Mouse (Mus musculus) liver, postnatal 0 days (tissue): Measurements from ENCODE around the gene Fras1. TPM values are rescaled to one million over a fixed set of nuclear protein-coding genes. Genes with fewer than 3 reads are reported as not detected.

Experiments
- ATAC-seq: fragments of 200-750 bp; cut with Nextera tagmentation; 2 replicates; pipeline ENCODE4 v1.8.0; 2017; ENCODE audit warnings: mild to moderate bottlenecking, moderate library complexity
- DNase-seq: peaks from one replicate; pipeline ENCODE4 v3.0.0-alpha.2; 2016
- H3K27ac ChIP-seq: fragments of 300-500 bp; sonication (generic); 2 replicates; pipeline ENCODE4 v1.5.1; 2014; ENCODE audit warnings: antibody characterized with exemption, moderate library complexity, mild to moderate bottlenecking, low read depth
- H3K27me3 ChIP-seq: fragments of 300-500 bp; sonication (generic); 2 replicates; pipeline ENCODE4 v1.6.1; 2014; ENCODE audit warnings: low read length, control low read depth, mixed read lengths; ENCODE audit not compliant: insufficient read depth
- H3K36me3 ChIP-seq: fragments of 300-500 bp; sonication (generic); replicated peaks from 2 replicates; pipeline ENCODE4 v1.6.1; 2014; ENCODE audit warnings: mild to moderate bottlenecking, control low read depth, low read length, moderate library complexity, mixed read lengths; ENCODE audit not compliant: insufficient read depth
- H3K4me1 ChIP-seq: fragments of 300-500 bp; sonication (generic); 2 replicates; pipeline ENCODE4 v1.6.1; 2014; ENCODE audit warnings: antibody characterized with exemption, mild to moderate bottlenecking, control low read depth; ENCODE audit not compliant: insufficient read depth
- H3K4me2 ChIP-seq: fragments of 300-500 bp; sonication (generic); 2 replicates; pipeline ENCODE4 v1.6.1; 2014; ENCODE audit warnings: low read depth, mild to moderate bottlenecking, low read length, moderate library complexity, mixed read lengths
- H3K4me3 ChIP-seq: fragments of 300-500 bp; sonication (generic); 2 replicates; pipeline ENCODE4 v1.5.1; 2014; ENCODE audit warnings: low read depth, low read length
- H3K9ac ChIP-seq: fragments of 300-500 bp; sonication (generic); replicated peaks from 2 replicates; pipeline ENCODE4 v1.6.1; 2014; ENCODE audit warnings: mild to moderate bottlenecking, moderate library complexity
- H3K9me3 ChIP-seq: fragments of 300-500 bp; sonication (generic); 2 replicates; pipeline ENCODE4 v1.6.1; 2016; ENCODE audit warnings: mild to moderate bottlenecking, control low read depth, low read length, mixed read lengths
- CTCF ChIP-seq: sonication (generic); IDR thresholded peaks from 2 replicates; pipeline ENCODE4 v1.5.1; 2016; ENCODE audit warnings: antibody characterized with exemption, low read depth
- EP300 ChIP-seq: IDR thresholded peaks from 2 replicates; pipeline ENCODE4 v1.6.1; 2016; ENCODE audit warnings: antibody characterized with exemption, low read depth, mild to moderate bottlenecking
- WGBS: fragments of 180-500 bp; shearing (Covaris S2); extraction: QIAGEN DNeasy Blood & Tissue Kit; methylation state at CpG from one replicate; pipeline ENCODE4 v1.1.7; 2014; ENCODE audit not compliant: insufficient replicate concordance; 5-methylcytosine and 5-hydroxymethylcytosine counted together
- polyA plus RNA-seq: library from polyadenylated mRNA; unstranded; fragments of >200 nt; fragmentation: Nextera tagmentation; extraction: Ambion mirVana; gene quantifications from 2 replicates; pipeline ENCODE4 v1.2.1, GENCODE M21; 2015

Gene Fras1
- polyA plus RNA-seq, 1 experiment from 2014 or later = 0.41 TPM

GRCm38 (mm10) chr5:96618008-96618407 is 244.3 kb downstream of the Fras1 start:
- no peaks in the 10 kb centered on the region for H3K27me3 ChIP-seq
- H3K9ac ChIP-seq = no peak overlapping the region
- H3K4me3 ChIP-seq = no peak overlapping the region
- H3K9me3 ChIP-seq = no peaks in the 10 kb centered on the region
- H3K4me2 ChIP-seq = no peak overlapping the region
- no peak for DNase-seq
- H3K4me1 ChIP-seq = no peaks in the 10 kb centered on the region
- no peak for ATAC-seq
- TF ChIP-seq CTCF (no peak), EP300 (no peak)
- no peak overlapping the region for H3K27ac ChIP-seq
- WGBS = 56% methylated on average over 2 of the region's 2 CpGs
- no peaks in the 10 kb centered on the region for H3K36me3 ChIP-seq

GRCm38 (mm10) chr5:96620209-96620608 is 246.5 kb downstream of the Fras1 start:
- ATAC-seq = no peak
- Histone ChIP-seq H3K9me3 (no peaks in the 10 kb centered on the region), H3K27me3 (no peaks in the 10 kb centered on the region), H3K9ac (no peak overlapping the region), H3K4me2 (no peak overlapping the region), H3K27ac (no peak overlapping the region), H3K4me1 (no peaks in the 10 kb centered on the region), H3K4me3 (no peak overlapping the region), H3K36me3 (no peaks in the 10 kb centered on the region)
- WGBS = 50% methylated on average over 2 of the region's 2 CpGs
- no peak for TF ChIP-seq EP300
- TF ChIP-seq CTCF = no peak
- DNase-seq = no peak

GRCm38 (mm10) chr5:96620618-96621017 is 246.9 kb downstream of the Fras1 start:
- H3K27me3 ChIP-seq = no peaks in the 10 kb centered on the region
- H3K4me3 ChIP-seq = no peak overlapping the region
- H3K9ac ChIP-seq = no peak overlapping the region
- no peaks in the 10 kb centered on the region for H3K36me3 ChIP-seq
- no peak for ATAC-seq
- DNase-seq = no peak
- no peak overlapping the region for H3K27ac ChIP-seq
- H3K4me1 ChIP-seq = no peaks in the 10 kb centered on the region
- TF ChIP-seq CTCF = no peak
- no peak for TF ChIP-seq EP300
- no peak overlapping the region for H3K4me2 ChIP-seq
- WGBS = 76% methylated on average over 5 of the region's 5 CpGs
- H3K9me3 ChIP-seq = no peaks in the 10 kb centered on the region

GRCm38 (mm10) chr5:96622604-96623352 is 249.0 kb downstream of the Fras1 start:
- H3K27ac ChIP-seq = no peak overlapping the region
- no peak for ATAC-seq

GRCm38 (mm10) chr5:96629851-96630250 is 256.1 kb downstream of the Fras1 start:
- H3K27ac ChIP-seq = no peak overlapping the region
- ATAC-seq (no peak), DNase-seq (no peak)
- H3K4me1 ChIP-seq = no peaks in the 10 kb centered on the region
- no peaks in the 10 kb centered on the region for H3K27me3 ChIP-seq
- no peaks in the 10 kb centered on the region for H3K36me3 ChIP-seq
- no peak overlapping the region for H3K9ac ChIP-seq
- WGBS = 75% methylated on average over 8 of the region's 8 CpGs
- TF ChIP-seq CTCF (no peak), EP300 (no peak)
- no peaks in the 10 kb centered on the region for H3K9me3 ChIP-seq
- no peak overlapping the region for H3K4me2 ChIP-seq
- no peak overlapping the region for H3K4me3 ChIP-seq

More at GRCm38 (mm10) chr5:96622604-96623352, 249.0 kb downstream of the Fras1 start:
- Histone ChIP-seq H3K27me3 (no peaks in the 10 kb centered on the region), H3K4me3 (no peak overlapping the region), H3K4me2 (no peak overlapping the region), H3K4me1 (no peaks in the 10 kb centered on the region), H3K9ac (no peak overlapping the region), H3K9me3 (no peaks in the 10 kb centered on the region), H3K36me3 (no peaks in the 10 kb centered on the region)
- DNase-seq = no peak
- WGBS = 58% methylated on average over 5 of the region's 5 CpGs
- TF ChIP-seq EP300 (no peak), CTCF (no peak)

GRCm38 (mm10) chr5:96635146-96635862 is 261.5 kb downstream of the Fras1 start:
- Histone ChIP-seq H3K9me3 (no peaks in the 10 kb centered on the region), H3K4me2 (no peak overlapping the region), H3K27me3 (no peaks in the 10 kb centered on the region), H3K4me3 (no peak overlapping the region), H3K27ac (no peak overlapping the region), H3K36me3 (no peaks in the 10 kb centered on the region), H3K4me1 (no peaks in the 10 kb centered on the region), H3K9ac (no peak overlapping the region)
- ATAC-seq = no peak
- TF ChIP-seq EP300 = no peak
- no peak for TF ChIP-seq CTCF
- no peak for DNase-seq
- WGBS = 76% methylated on average over 17 of the region's 17 CpGs
